Mouse (Mus musculus): Measurements from ENCODE around the gene Fam126b.

DNA sequence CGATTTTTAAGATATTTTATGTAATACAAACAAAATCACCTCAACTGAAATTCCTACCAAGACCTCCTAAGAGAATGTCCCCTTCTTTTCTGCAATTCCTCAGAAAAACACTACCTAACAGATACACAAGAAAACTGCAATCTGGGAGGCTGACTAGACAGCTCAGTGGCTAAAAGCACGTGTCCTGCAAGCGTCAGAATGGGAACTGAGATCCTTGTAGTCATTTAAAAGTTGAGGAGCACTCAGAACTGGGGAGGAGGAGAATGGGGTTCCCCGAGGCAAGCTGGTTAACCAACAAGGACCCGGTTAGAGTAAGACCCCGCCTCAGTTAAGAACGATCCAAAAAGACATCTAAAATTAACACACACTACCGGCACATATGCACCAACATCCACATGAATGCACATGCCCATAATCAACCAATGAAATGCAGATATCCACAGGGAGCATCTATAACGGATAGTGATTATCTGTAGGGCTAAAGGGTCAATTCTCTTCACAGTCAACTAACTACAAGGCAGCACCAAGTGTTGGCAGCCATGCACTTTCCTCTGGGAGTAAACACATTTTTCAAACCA lies 82.2 kb downstream of the Fam126b start:
- TF ChIP-seq MAX (IDR thresholded peaks at IDR 0.05) = no peak
- TF ChIP-seq USF1 (IDR thresholded peaks at IDR 0.05; ENCODE audit: low read depth) = no peak
- no peak for TF ChIP-seq MYOG (IDR thresholded peaks at IDR 0.05; ENCODE audit: control insufficient read depth, extremely low read depth, insufficient read length)
- TF ChIP-seq CTCF (IDR thresholded peaks at IDR 0.05; ENCODE audit: control insufficient read depth, insufficient read depth, insufficient read length) = no peak
